Mouse (Mus musculus) G1E (cell line): ENCODE results near the gene Ksr1. TPM values are rescaled to one million over a fixed set of nuclear protein-coding genes. Genes with fewer than 3 reads are reported as not detected.

Experiments used
- ATAC-seq: 2 replicates; pipeline ENCODE4 v1.8.0; 2016; ENCODE audit warnings: mild to moderate bottlenecking; ENCODE audit not compliant: insufficient number of reproducible peaks, poor library complexity, low FRiP score, severe bottlenecking; ENCODE audit errors: extremely low read depth
- DNase-seq: peaks from one replicate; pipeline ENCODE4 v3.0.0; 2012; ENCODE audit warnings: low spot score
- H3K27me3 ChIP-seq: 2 replicates; pipeline ENCODE4 v1.6.1; 2012; ENCODE audit warnings: mild to moderate bottlenecking, low read length, inconsistent platforms; ENCODE audit not compliant: insufficient read depth
- H3K36me3 ChIP-seq: replicated peaks from 2 replicates; pipeline ENCODE3; 2012; ENCODE audit warnings: mild to moderate bottlenecking, inconsistent platforms
- H3K4me1 ChIP-seq: 2 replicates; pipeline ENCODE4 v1.6.1; 2012; ENCODE audit warnings: low read depth, low read length, inconsistent platforms, mixed read lengths; ENCODE audit not compliant: insufficient read depth
- H3K4me3 ChIP-seq: 2 replicates; pipeline ENCODE4 v1.5.1; 2012; ENCODE audit warnings: low read depth, mild to moderate bottlenecking, inconsistent platforms, low read length, moderate library complexity, mixed read lengths
- H3K9me3 ChIP-seq: replicated peaks from 2 replicates; pipeline ENCODE4 v1.6.1; 2012; ENCODE audit warnings: inconsistent platforms
- CTCF ChIP-seq: IDR thresholded peaks from 2 replicates; pipeline ENCODE4 v1.5.1; 2012; ENCODE audit warnings: low read depth, low read length, inconsistent platforms, mixed read lengths
- GATA1 ChIP-seq: IDR thresholded peaks from 2 replicates; pipeline ENCODE4 v1.6.1; 2012; ENCODE audit warnings: borderline replicate concordance, low read length, inconsistent platforms, mixed read lengths
- GATA2 ChIP-seq: IDR thresholded peaks from 2 replicates; pipeline ENCODE4 v1.6.1; 2012; ENCODE audit warnings: low read depth, low read length, inconsistent platforms, borderline replicate concordance
- POLR2AphosphoS5 ChIP-seq: IDR thresholded peaks from 2 replicates; pipeline ENCODE4 v1.6.1; 2012; ENCODE audit warnings: low read depth, low read length, inconsistent platforms; ENCODE audit not compliant: insufficient replicate concordance
- TAL1 ChIP-seq: conservative IDR thresholded peaks from 2 replicates; pipeline ENCODE4 v1.6.1; 2012; ENCODE audit warnings: low read depth, low read length, inconsistent platforms, mixed read lengths
- polyA plus RNA-seq: library from polyadenylated mRNA; stranded (reverse); fragments of >175 nt; gene quantifications from 2 replicates; pipeline ENCODE4 v1.2.3, GENCODE M21; 2012
- total RNA-seq, 2 experiments: library from RNA; stranded (forward) in 1 of 2; stranded (reverse) in 1 of 2; fragments of 200-1000 nt in 1 of 2; fragments of >200 nt in 1 of 2; fragmentation: Nextera tagmentation in 1 of 2; gene quantifications; 2 replicates each; pipeline ENCODE4 v1.2.3; 2014 to 2017

Ksr1 gene
- total and polyA plus RNA-seq, 3 experiments: 3.3 to 9.0 (median 3.8) TPM

DNA sequence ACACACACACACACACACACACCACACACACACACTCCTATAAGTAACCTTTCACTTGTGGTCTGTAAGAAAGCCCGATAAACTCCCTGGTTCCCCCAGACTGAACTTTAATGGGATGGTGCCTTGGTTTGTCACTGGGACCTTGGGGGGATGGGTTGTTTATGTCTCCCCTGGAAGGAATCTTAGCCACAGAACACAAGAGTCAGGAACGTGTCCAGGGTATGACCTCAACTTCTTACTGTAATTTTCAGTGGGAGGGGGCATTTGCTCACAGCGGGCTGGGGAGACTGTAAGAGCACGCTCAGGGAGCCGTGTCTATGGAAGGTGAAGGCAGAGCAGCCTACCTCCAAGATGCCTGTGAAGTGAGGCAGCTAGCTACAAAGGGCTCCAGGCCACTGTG lies 49.5 kb downstream of the Ksr1 start:
- H3K27me3 ChIP-seq: peaks cover 31% of the 10 kb centered on the region
- no peak for TF ChIP-seq GATA2
- no peak for TF ChIP-seq GATA1
- TF ChIP-seq CTCF: no peak
- no peak for TF ChIP-seq POLR2AphosphoS5
- no peak for TF ChIP-seq TAL1
- no peak for ATAC-seq
- no peak overlapping the region for H3K4me3 ChIP-seq
- no peaks in the 10 kb centered on the region; the same call in 1 of the 2 replicates for H3K4me1 ChIP-seq
- no peaks in the 10 kb centered on the region for H3K9me3 ChIP-seq
- DNase-seq: no peak
- H3K36me3 ChIP-seq: no peaks in the 10 kb centered on the region

GRCm38 (mm10) chr11:79095713-79096112 lies 50.5 kb downstream of the Ksr1 start:
- ATAC-seq (no peak), DNase-seq (no peak)
- H3K36me3 ChIP-seq: no peaks in the 10 kb centered on the region
- TF ChIP-seq TAL1 (no peak), GATA1 (no peak), CTCF (no peak), POLR2AphosphoS5 (no peak), GATA2 (no peak)
- H3K9me3 ChIP-seq: no peaks in the 10 kb centered on the region
- no peaks in the 10 kb centered on the region for H3K4me1 ChIP-seq
- peaks cover 31% of the 10 kb centered on the region for H3K27me3 ChIP-seq
- H3K4me3 ChIP-seq: no peak overlapping the region

- H3K4me3 ChIP-seq: no peak overlapping the region
- no peaks in the 10 kb centered on the region for H3K4me1 ChIP-seq
- no peaks in the 10 kb centered on the region for H3K9me3 ChIP-seq
- peaks cover 31% of the 10 kb centered on the region for H3K27me3 ChIP-seq
- H3K36me3 ChIP-seq: no peaks in the 10 kb centered on the region
- DNase-seq: no peak
- no peak for ATAC-seq
- TF ChIP-seq CTCF (no peak), GATA1 (no peak), GATA2 (no peak), POLR2AphosphoS5 (no peak)
Measured at GRCm38 (mm10) chr11:79094727-79095126, 51.5 kb downstream of the Ksr1 start.

GRCm38 (mm10) chr11:79093986-79094695 lies 52.1 kb downstream of the Ksr1 start:
- peaks cover 35% of the 10 kb centered on the region for H3K27me3 ChIP-seq
- ATAC-seq (no peak), DNase-seq (no peak)
- no peaks in the 10 kb centered on the region for H3K9me3 ChIP-seq
- H3K4me3 ChIP-seq: no peak overlapping the region
- no peaks in the 10 kb centered on the region for H3K4me1 ChIP-seq
- TF ChIP-seq GATA1 (no peak), TAL1 (no peak), GATA2 (no peak)
- no peaks in the 10 kb centered on the region for H3K36me3 ChIP-seq

DNA sequence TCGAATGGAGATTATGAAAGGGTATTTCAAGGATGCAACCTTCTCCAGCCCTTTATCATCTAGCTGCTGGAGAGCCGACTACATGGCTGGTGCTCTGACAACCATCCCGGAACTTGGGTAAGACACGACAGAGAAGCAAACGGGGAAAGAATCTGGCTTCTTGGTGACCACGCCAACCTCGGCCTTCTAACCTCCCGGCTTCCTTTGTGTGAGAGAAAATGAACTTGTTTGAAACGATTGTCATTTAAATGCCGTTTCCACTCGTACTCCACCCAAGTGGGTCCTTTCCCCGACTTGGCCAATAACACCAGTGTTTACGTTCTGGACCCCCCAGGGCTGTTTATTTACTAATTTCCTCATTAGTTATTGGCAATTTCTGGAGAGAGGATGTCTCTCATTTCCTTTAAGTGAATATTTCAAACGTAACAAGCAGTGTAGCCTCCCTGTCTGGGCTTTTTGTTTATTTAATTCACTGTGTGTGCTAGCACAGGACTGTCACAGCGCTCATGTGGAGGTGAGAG lies 52.8 kb downstream of the Ksr1 start:
- DNase-seq (no peak), ATAC-seq (no peak)
- Histone ChIP-seq H3K27me3 (peaks cover 38% of the 10 kb centered on the region), H3K36me3 (no peaks in the 10 kb centered on the region), H3K9me3 (no peaks in the 10 kb centered on the region), H3K4me1 (peaks cover 1% of the 10 kb centered on the region; the same call in 1 of the 2 replicates), H3K4me3 (no peak overlapping the region)
- TF ChIP-seq POLR2AphosphoS5 (no peak), GATA2 (no peak), CTCF (no peak), TAL1 (no peak), GATA1 (no peak)

DNA sequence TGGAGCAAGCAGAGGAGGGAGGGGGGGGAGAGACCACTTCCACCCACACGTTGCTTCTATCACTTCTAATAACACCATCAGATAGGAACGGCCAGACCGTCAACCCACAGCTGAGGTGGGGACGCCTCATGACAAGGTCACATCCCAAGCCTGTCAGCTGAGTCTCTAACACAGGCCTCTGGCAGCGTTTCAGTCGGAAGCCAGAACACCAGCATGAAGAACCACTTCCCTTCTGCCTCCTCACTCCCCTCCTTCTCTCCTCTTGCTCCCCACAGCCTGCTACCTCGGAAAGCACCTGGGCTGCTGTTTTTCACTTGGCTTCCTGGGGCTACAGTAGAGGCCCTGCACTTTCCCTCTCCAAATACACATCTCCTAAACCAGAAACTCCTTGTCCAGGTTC lies 53.4 kb downstream of the Ksr1 start:
- peaks cover 6% of the 10 kb centered on the region; the same call in 1 of the 2 replicates for H3K4me1 ChIP-seq
- no peaks in the 10 kb centered on the region for H3K36me3 ChIP-seq
- DNase-seq (no peak), ATAC-seq (no peak)
- H3K27me3 ChIP-seq: peaks cover 43% of the 10 kb centered on the region
- no peak overlapping the region for H3K4me3 ChIP-seq
- TF ChIP-seq GATA2 (no peak), CTCF (no peak), GATA1 (no peak)
- H3K9me3 ChIP-seq: no peaks in the 10 kb centered on the region
